Mouse (Mus musculus): ENCODE measurements around the gene Stt3a.

The Stt3a gene

GRCm38 (mm10) chr9:36716624-36717023, 50.9 kb downstream of the Stt3a start:
- no peak for DNase-seq (ENCODE audit: inconsistent ontology term)

DNA sequence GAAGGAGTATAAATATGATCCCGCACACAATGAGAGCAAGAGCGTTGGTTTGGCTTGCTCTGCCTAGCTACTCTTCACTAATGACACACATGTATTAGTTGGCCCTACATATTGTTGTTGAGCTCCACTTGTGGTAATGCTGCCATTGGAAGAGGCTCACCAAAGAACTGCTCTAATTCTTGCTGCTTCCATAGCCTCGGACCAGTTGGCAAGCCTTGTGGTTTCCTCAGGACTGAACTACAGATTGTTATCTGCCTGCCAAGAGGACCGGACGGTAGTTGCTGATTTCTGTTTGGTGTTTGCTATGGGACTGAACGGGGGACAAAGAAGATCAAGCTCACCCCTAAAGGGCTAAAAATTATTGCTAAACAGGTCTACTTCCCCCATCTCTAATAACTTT, 60.2 kb downstream of the Stt3a start:
- DNase-seq (ENCODE audit: inconsistent ontology term), result no peak

- DNase-seq (ENCODE audit: inconsistent ontology term), result no peak
Observed at GRCm38 (mm10) chr9:36705923-36706322, 61.6 kb downstream of the Stt3a start.

DNA sequence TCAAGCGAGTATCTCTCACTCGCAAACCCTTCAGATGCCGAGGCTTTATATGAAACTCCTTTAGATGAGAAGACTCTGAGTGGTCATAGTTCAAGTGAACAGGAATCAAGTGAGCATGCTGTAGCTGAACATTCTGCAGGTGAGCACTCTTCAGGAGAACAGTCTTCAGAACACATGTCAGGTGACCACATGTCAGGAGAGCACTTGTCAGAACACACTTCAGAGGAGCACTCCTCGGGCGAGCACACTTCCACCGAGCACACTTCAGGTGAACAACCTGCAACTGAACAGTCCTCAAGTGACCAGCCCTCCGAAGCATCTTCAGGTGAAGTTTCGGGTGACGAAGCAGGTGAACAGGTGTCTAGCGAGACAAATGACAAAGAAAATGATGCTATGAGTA, 73.2 kb downstream of the Stt3a start:
- no peak for DNase-seq (ENCODE audit: inconsistent ontology term)

DNA sequence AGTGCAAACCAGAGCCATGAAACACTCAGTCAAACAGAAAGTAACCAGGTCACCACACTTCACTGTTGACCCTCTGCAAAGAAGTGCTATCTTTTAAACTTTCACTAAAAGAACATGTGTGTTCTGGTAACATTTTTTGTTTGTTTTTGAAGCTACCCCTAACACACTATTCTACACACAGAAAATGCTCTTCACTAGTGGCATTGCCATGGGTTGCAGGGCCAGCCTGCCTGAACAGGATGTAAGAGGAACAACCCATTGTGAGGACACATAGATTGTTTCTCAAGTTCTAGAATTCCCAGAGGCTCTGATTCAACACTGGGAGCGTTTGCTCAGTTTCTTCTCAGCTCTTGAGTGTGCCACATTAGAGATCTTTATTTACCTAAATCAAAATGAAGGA, 74.6 kb downstream of the Stt3a start, which contains the start of gene Acrv1:
Gene Acrv1, plus strand, starts transcription at position 301 of the 400 bp plus-strand sequence.
- no peak for DNase-seq (ENCODE audit: inconsistent ontology term)

GRCm38 (mm10) chr9:36687329-36687728, 80.2 kb downstream of the Stt3a start:
- DNase-seq (ENCODE audit: inconsistent ontology term), result peak; percentile 6

DNA sequence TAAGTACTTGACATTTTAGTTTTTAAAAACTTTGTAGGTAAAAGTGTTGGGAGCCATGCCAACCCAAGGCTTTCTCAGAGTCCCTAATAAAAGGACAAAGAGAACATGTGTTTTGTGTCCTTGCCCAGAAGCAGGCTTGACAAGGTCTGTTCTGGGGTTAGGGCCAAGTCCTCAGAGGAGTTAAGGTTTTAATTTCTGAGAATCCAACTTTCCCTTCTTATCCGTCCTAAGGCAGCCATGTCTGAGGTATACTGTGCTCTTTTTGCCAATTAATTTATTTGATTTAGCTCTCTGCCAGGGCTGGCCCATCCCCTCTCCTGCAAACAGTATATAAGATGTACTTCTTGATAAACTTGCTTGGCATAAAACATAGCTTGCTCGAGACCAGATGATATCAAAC, 86.1 kb downstream of the Stt3a start:
- DNase-seq (ENCODE audit: inconsistent ontology term), result no peak
